ENCODE assay signal across 9 mouse cellular contexts in the genomic region with DNA sequence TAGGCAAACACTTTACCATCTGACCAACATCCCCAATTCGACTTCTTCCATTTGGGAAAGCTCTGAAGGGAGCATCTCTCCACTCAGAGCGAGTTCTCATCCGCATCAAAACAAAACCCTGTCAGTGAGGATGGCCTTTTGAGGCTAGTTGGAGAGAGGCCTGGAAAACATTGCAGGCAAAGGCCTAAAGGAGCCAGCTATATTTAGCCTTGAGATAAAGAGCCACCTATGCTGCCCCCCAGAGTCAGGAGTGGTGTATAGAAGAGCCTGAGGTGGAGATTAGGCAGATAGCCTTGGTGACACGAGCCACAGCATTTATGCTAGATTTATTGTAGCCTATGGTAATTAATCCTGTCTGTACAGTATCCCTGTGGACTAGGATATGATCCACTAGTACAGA. TPM values are rescaled to one million over a fixed set of nuclear protein-coding genes. Genes with fewer than 3 reads are reported as not detected.
DNase-seq lines count a peak whose midpoint lies in the region; ATAC-seq and TF ChIP-seq lines count a peak whose summit lies in the region.
"Had no signal": no experiment of that assay in that cellular context is flagged by ENCODE, and none has a peak within 500 bp of the region (broad histone marks: within the 10 kb centered on the region; RNA-seq: fewer than 3 reads in every experiment).

No protein-coding gene starts in this region.

- TF ChIP-seq CTCF in thymus, adult 2 months (IDR thresholded peaks at IDR 0.05; ENCODE audit: borderline replicate concordance, control insufficient read depth, extremely low read depth, insufficient read depth, low read length, poor library complexity): no peak

- peak; percentile 41 for ATAC-seq in heart, embryonic 15.5 days (replicated peaks; ENCODE audit: insufficient number of reproducible peaks, insufficient read depth, low FRiP score, low read depth)
- 0 out of 2 replicates have a peak, but pooled peaks have one; percentile 40 for ATAC-seq in liver, embryonic 12.5 days

- no peak overlapping the region for H3K4me3 ChIP-seq in thymus, adult 2 months (ENCODE audit: control insufficient read depth, insufficient read depth, low read length)
- H3K4me3 ChIP-seq in heart, embryonic 15.5 days: peak overlapping the region; percentile 89; the same call in 1 of the 2 replicates
- no peak overlapping the region for H3K4me3 ChIP-seq in liver, embryonic 12.5 days
- H3K4me3 ChIP-seq: megakaryocyte, embryonic 14.5 days had no signal

- no peak overlapping the region for H3K27ac ChIP-seq in thymus, adult 2 months (ENCODE audit: control insufficient read depth, insufficient read depth, low read length)
- peak overlapping the region; percentile 82 for H3K27ac ChIP-seq in heart, embryonic 15.5 days
- H3K27ac ChIP-seq in liver, embryonic 12.5 days: no peak overlapping the region

- no peaks in the 10 kb centered on the region for H3K36me3 ChIP-seq in thymus, adult 2 months (ENCODE audit: control insufficient read depth, insufficient read depth, low read length)
- no peaks in the 10 kb centered on the region for H3K36me3 ChIP-seq in heart, embryonic 15.5 days
- no peaks in the 10 kb centered on the region for H3K36me3 ChIP-seq in liver, embryonic 12.5 days

- H3K4me1 ChIP-seq in thymus, adult 2 months (replicated peaks; ENCODE audit: control insufficient read depth, insufficient read depth, low read length): peaks cover 11% of the 10 kb centered on the region
- H3K4me1 ChIP-seq in heart, embryonic 15.5 days (replicated peaks): peaks cover 46% of the 10 kb centered on the region
- peaks cover 21% of the 10 kb centered on the region for H3K4me1 ChIP-seq in liver, embryonic 12.5 days

- peak; percentile 42 for DNase-seq in adrenal gland, adult 8-10 months
- no peak for DNase-seq in adrenal gland, postnatal 4 days (ENCODE audit: low spot score in 2 of 2)
- peak; percentile 50 for DNase-seq in thymus, adult 2 months
- no peak for DNase-seq in thymus, adult 18-20 months
- DNase-seq in telencephalon, adult 2 months (ENCODE audit: low read depth, low spot score): peak; percentile 41
- no peak for DNase-seq in testis, postnatal 14 days (ENCODE audit: low spot score)

- H3K4me2 ChIP-seq in heart, embryonic 15.5 days: peak overlapping the region; percentile 71
- H3K4me2 ChIP-seq in liver, embryonic 12.5 days: no peak overlapping the region

- H3K9ac ChIP-seq in heart, embryonic 15.5 days: peak overlapping the region; percentile 81; the same call in 1 of the 2 replicates
- H3K9ac ChIP-seq in liver, embryonic 12.5 days: no peak overlapping the region

- H3K9me3 ChIP-seq in heart, embryonic 15.5 days (replicated peaks): no peaks in the 10 kb centered on the region
- no peaks in the 10 kb centered on the region for H3K9me3 ChIP-seq in liver, embryonic 12.5 days (replicated peaks)
- H3K9me3 ChIP-seq: megakaryocyte, embryonic 14.5 days had no signal

- H3K27me3 ChIP-seq in thymus, adult 2 months (ENCODE audit: control insufficient read depth, insufficient read depth, low read length): no peaks in the 10 kb centered on the region
- H3K27me3 ChIP-seq in heart, embryonic 15.5 days: no peaks in the 10 kb centered on the region
- no peaks in the 10 kb centered on the region; the same call in 1 of the 2 replicates for H3K27me3 ChIP-seq in liver, embryonic 12.5 days (replicated peaks)

- 82% methylated on average over 4 of the region's 4 CpGs for WGBS in thymus, adult 2 months
- 36% methylated on average over 4 of the region's 4 CpGs for WGBS in heart, embryonic 15.5 days
- WGBS in liver, embryonic 12.5 days (ENCODE audit: insufficient replicate concordance): 57% methylated on average over 4 of the region's 4 CpGs

- no peak for TF ChIP-seq POLR2A in thymus, adult 2 months (IDR thresholded peaks at IDR 0.05; ENCODE audit: control insufficient read depth, extremely low read depth, insufficient read depth, low read length, poor library complexity)

RNA-seq across cellular contexts. Expression of gene Krba1, which starts 1.9 kb away (rescaled TPM):
- total RNA-seq in adrenal gland, adult 8-10 months (2022): 10 to 100 TPM; 44.0 to 56.6 (median 50.8) TPM
- 10 to 100 TPM; 47.5 to 50.8 TPM for total RNA-seq in adrenal gland, postnatal 4 days (2021)
- 71.9 and 73.5 TPM in 2 replicates for polyA plus RNA-seq in thymus, adult 2 months (2012; rRNA removed)
- 15.4 and 18.6 TPM in 2 replicates for polyA plus RNA-seq in heart, embryonic 15.5 days (2015; fragmentation: Nextera tagmentation; extraction: Ambion mirVana)
- 3.9 and 4.1 TPM in 2 replicates for polyA plus RNA-seq in liver, embryonic 12.5 days (2016; fragmentation: Nextera tagmentation; extraction: Ambion mirVana)

RNA-seq across cellular contexts. Expression of gene Zfp467, which starts 48.3 kb away (rescaled TPM):
- total RNA-seq in adrenal gland, adult 8-10 months (2022): 10 to 100 TPM; 56.7 to 68.0 (median 60.6) TPM
- 10 to 100 TPM; 64.1 to 64.7 TPM for total RNA-seq in adrenal gland, postnatal 4 days (2021)
- polyA plus RNA-seq in thymus, adult 2 months (2012; rRNA removed): 29.4 and 30.2 TPM in 2 replicates
- polyA plus RNA-seq in heart, embryonic 15.5 days (2015; fragmentation: Nextera tagmentation; extraction: Ambion mirVana): 18.5 and 20.4 TPM in 2 replicates
- polyA plus RNA-seq in liver, embryonic 12.5 days (2016; fragmentation: Nextera tagmentation; extraction: Ambion mirVana): 2.9 and 3.9 TPM in 2 replicates

RNA-seq across cellular contexts. Expression of gene Sspo, which starts 50.7 kb away (rescaled TPM):
- 1 to 10 TPM; 2.7 to 9.7 (median 5.6) TPM for total RNA-seq in adrenal gland, adult 8-10 months (2022)
- total RNA-seq in adrenal gland, postnatal 4 days (2021): 1 to 10 TPM; 2.6 to 4.0 TPM
- 29.3 and 35.4 TPM in 2 replicates for polyA plus RNA-seq in thymus, adult 2 months (2012; rRNA removed)
- polyA plus RNA-seq in heart, embryonic 15.5 days (2015; fragmentation: Nextera tagmentation; extraction: Ambion mirVana): 0.16 and 0.51 TPM in 2 replicates
- 0.04 TPM in 1 of 2 replicates, not detected in the other for polyA plus RNA-seq in liver, embryonic 12.5 days (2016; fragmentation: Nextera tagmentation; extraction: Ambion mirVana)

Comparison
In these comparisons a context has a peak if more than half of its experiments do, and no peak if none do; other contexts are left out.
1. DNase-seq: peak in adrenal gland, adult 8-10 months (single experiment), thymus, adult 2 months (single experiment) and telencephalon, adult 2 months (single experiment); none in adrenal gland, postnatal 4 days (0 of 2), thymus, adult 18-20 months (0 of 2) and testis, postnatal 14 days (single experiment).
2. RNA of gene Sspo, which starts 50.7 kb away (polyA plus RNA-seq): 29.3 to 35.4 TPM in thymus, adult 2 months; 0.16 to 0.51 TPM in heart, embryonic 15.5 days and 0.04 TPM in liver, embryonic 12.5 days; every median in the first group is over 10 times any median in the second.